Mouse (Mus musculus): Measurements from ENCODE around the gene Neu1.
A peak's percentile ranks its signal among the peaks of the same experiment; 100 is the strongest.

DNA sequence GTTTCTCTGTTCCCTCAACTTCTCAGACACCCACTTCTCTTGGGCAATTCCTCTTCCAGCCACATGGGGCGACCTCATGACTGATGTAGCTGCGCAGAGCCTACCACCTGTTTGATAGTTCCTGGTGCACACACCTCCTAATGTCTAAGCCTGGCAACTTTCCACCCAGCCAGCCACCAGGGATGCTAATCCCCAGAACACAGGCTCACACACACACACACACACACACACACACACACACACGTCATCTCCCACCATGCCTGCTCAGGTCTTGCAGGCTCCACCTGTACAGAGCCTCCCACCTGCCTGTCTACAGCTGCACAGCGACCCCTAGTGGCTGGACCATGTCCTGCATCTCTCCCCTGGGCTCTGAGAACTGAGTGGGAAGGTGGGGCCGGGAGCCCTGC, 19.1 kb upstream of the Neu1 start:
- TF ChIP-seq POLR2A (IDR thresholded peaks at IDR 0.05; ENCODE audit: low read depth, low read length) (peak; percentile 27; the same call in 1 of the 2 replicates), CTCF (IDR thresholded peaks at IDR 0.05; ENCODE audit: extremely low read depth, insufficient read length, insufficient replicate concordance, low read depth, low read length) (peak; percentile 94)

All from small intestine, adult 2 months (tissue).